Mouse (Mus musculus) MEL-GATA-1-ER (cell line): ENCODE measurements at regions not wholly inside any gene's neighbourhood (a gene's known extent, or its start where the extent isn't known, plus 50 kb on each side); places are given as distances from the start of the nearest gene placed in this dataset.

Experiments used
- DNase-seq: peaks from one replicate; pipeline ENCODE4 v3.0.0-alpha.2; 2012; ENCODE audit warnings: low read depth; ENCODE audit errors: extremely low read depth

- DNase-seq, result peak; percentile 8
Observed at GRCm38 (mm10) chrX:78797642-78798041, 60.1 kb downstream of the Fam47c start.
